Mouse (Mus musculus) urinary bladder, postnatal 14 days (tissue): ENCODE data around the gene Zfp523.

Experiments used
- DNase-seq: peaks from one replicate; pipeline ENCODE4 v3.0.0; 2021; ENCODE audit warnings: low spot score

Gene Zfp523

GRCm38 (mm10) chr17:28160361-28160760, 16.6 kb upstream of the Zfp523 start:
- no peak for DNase-seq

GRCm38 (mm10) chr17:28161310-28161881, 15.5 kb upstream of the Zfp523 start:
- DNase-seq, result no peak

DNA sequence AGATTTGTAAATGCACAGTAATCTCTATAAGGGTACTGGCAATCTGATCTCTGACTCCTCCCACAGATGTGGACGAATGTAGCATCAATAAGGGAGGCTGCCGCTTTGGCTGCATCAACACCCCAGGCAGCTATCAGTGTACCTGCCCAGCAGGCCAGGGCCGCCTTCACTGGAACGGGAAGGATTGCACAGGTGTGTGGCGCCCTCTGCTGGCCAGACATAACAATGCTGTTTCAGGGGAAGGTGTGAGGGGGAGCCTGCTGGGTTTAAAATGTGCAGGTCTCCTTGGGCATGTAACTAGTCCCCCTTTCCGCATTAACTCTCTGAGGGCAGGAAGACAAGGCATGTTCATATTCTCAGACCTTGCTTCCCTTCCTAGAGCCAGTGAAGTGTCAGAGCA, 13.3 kb upstream of the Zfp523 start:
- peak; percentile 80 for DNase-seq

DNA sequence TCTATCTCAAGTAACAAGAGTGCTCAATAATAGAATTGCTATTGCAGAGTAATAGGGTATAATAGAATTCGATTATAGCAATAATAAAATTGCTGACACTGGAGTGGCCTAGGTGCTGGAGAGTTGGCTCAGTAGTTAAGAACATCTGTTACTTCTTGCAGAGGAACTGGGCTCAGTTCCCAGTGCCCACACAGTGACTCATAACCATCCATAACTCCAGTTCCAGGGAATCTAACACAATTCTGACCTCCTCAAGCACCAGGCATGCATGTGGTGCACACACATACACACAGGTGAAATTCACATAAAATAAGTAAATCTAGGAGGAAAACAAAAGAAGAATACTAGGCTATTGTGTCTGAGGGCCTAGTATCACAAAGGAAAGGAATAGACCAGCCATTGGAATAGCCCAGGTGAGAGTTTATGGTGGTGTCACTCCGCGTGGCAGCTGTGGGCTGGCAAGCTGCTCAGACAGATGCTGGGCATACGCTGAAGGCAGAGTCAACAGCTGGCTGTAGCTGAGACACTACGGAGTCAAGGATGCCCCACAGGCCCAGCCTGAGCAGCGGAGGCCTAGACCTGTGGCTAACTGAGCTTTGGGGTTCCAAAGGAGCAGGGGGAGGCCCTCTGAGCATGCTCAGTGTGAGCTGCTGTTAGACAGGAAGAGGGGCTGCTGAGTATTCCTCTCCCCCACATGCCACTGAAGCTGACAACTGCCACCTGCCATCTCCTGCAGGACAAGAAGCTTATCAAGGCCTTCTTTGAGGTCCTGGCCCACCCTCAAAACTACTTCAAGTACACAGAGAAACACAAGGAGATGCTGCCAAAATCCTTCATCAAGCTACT, 6.2 kb upstream of the Zfp523 start:
- DNase-seq, result no peak

DNA sequence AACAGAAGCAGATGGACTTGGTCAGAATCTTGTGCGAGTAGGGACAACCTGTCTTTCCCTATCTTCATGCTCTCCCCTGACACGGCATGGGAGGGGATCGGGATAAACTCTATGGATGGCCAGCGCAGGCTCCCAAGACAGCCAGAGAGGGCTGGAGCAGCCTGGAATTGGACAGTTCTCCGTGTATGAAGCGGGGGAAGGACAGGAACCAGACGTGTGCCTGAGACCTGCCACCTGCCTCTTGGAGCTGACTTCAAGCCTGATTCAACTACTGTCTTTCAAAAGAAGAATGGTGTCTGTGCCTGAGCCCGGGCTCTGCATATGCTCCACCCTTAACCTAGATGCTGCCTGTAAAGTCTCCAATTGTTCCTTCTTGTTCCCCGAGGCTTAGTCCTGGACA, 4.2 kb upstream of the Zfp523 start:
- DNase-seq, result no peak

DNA sequence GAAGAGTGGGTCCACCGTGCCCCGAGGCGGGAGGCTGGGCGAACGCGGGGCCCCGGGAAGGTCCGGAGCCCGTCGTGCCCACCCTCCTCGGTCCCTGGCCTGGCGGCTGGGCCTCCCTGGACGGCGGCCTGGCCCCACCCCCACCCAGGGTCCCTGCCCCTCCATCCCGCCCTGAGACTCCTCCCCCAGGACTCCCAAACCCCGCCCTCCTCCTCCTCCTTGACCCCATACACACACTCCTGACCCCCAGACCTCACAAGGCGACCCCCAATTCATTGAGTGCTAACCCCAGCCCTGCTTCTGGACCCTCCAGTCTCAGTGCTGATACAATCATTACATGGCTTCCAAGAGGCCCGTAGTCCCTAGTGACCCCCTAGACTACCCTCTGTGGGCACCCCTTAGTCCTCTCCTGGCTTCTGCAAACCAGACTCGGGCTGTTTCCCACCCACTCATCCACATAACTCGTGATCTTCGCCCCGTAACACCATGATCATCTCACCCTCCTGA, 664 bp downstream of the Zfp523 start:
- DNase-seq, result peak; percentile 55

- DNase-seq, result no peak
Measured at GRCm38 (mm10) chr17:28180331-28180730, 3.4 kb downstream of the Zfp523 start.

DNA sequence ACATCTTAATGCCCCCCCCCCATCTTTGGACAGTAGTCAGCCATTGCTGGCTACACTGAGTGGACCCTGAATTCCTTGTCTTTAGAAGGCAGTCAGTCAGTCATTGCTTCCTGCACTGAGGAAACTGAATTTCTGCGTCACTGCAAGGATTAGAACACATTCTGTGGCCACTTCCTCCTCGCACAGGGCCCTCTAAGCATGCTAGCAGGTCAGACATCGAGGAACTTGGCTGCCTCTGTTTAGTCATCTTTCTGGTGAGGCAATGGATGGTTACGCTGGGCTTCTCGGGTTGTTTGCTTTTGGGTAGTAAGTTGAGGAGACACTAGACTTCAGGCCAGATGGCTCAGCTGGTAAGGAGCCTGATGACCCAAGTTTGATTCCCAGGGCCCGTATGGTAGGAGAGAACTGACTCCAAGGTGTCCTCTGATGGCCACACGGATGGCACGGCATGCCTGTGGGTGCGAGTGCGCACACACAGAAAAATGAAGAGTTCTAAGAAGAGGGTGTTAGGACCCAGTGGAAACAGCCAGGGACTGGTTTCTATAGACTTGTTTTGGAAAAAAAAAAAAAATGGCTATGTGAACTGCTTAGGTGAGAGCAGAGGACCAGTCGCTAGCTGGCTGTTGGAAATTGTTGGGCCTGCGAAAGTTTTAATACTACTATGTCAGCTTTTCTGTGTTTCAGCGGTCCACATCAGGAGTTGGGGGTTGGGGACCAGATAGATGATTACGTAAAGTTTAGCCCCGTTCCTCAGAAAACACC, 4.0 kb downstream of the Zfp523 start:
- no peak for DNase-seq

- DNase-seq, result no peak
Measured at GRCm38 (mm10) chr17:28184971-28185638, 8.2 kb downstream of the Zfp523 start.

DNA sequence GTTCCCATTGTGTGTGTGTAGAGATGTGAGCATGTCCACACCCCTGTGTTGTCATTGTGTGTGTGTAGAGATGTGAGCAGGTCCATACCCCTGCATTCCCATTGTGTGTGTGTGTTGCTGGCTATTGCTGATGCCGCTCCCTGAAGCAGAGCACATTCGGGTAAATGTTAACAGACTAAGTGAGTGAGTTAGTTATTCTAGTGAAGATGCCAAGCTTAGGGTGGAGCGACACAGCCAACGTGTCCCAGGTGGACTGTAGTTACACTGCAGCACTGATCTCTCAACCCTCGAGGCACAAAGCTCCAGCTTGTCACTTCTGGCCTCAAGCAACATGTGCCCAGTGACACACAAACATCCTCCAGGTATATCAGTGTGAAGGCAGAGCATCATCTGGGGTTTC, 11.4 kb downstream of the Zfp523 start:
- DNase-seq, result no peak

DNA sequence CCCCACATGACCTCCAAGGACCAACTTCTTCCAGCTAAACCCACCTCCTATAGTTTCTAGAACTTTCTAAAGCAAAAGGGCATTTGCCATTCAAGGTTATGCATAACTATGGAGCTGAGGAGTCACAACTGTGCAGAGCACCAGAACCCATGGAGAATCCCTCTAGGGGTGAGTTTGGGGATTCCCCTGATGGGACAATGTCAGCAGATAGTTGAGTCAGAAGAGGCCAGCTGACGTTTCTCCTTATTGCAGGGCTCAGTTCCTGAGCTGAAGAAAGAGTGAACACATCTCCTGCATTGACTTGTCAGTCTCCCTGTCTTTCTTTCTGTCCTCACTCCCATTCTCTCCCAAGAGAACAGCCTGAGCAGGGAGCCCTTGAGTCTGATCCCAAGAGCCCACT, 15.8 kb downstream of the Zfp523 start:
- no peak for DNase-seq

GRCm38 (mm10) chr17:28193559-28193958, 16.6 kb downstream of the Zfp523 start:
- DNase-seq, result no peak

DNA sequence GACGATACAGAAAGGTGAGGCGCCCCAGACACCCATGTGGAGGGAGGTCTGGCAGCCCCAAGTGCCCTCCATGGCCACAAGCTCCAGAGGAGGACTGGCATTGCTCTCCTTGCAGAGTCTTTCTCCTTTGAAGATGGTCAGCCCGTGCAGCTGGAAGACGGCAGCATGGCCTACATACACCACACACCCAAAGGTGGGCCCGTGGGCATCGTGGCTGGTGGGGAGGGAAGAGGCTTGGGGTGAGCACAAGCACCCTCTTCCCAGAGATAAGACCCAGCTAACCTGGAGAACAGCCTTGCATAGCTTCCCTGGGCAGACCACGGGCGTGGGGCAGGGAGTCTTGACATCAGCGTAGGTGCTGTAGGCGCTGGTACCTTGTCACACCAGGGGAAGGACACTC, 18.1 kb downstream of the Zfp523 start:
- no peak for DNase-seq

GRCm38 (mm10) chr17:28197646-28198045, 20.7 kb downstream of the Zfp523 start:
- no peak for DNase-seq

DNA sequence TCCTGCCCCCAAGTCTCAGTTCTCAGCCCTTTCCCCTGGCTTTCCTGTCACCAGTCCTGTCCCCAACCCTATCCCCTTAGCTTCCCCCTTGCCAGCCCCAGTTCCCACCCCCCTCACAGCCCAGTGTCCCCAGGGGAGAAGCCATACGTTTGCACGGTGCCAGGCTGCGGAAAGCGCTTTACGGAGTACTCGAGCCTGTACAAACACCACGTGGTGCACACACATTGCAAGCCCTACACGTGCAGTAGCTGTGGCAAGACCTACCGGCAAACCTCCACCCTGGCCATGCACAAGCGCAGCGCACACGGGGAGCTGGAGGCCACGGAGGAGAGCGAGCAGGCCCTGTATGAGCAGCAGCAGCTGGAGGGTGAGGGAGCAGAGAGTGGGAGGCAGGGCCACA, 25.1 kb downstream of the Zfp523 start:
- DNase-seq, result no peak

- DNase-seq, result peak; percentile 54
Measured at GRCm38 (mm10) chr17:28204052-28204720, 27.3 kb downstream of the Zfp523 start.

DNA sequence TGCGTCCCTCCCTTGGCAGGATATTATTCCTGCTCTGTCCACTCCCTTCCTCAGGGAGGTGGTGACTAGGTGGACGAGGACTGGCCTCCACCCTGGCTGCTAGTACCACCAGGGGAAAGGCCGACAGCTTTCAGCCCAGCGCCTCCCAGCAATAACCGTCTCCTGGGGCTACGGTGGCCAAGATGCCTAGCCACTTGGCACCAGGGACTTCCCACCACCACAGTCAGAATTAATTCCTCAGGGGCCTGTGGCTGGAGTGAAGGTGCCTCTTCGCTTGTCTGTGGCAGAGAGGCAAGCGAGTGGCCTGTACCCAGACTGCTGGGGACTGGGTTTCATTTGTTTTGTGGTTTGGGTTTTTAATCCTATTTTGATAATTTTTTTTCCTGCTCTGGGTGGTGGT, 28.5 kb downstream of the Zfp523 start:
- DNase-seq, result no peak

DNA sequence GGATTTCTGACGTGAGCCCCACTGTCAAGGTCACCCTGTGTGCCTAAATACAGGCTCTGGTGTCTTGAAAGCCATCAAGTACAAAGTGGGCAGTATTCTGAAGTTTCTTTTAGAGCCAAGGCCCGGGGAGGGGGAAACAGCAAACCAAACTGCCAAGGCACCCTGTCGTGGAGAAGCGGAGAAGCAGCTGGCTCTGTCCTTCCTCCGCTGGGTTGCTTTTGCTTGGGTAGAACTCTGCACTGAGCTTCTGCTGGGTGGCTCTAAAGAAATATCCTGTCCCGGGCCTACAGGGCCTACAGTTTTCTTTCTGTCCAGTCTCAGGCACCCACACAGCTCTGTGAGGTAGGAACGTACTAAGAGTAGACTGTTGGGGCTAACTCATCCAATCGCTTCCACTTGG, 30.2 kb downstream of the Zfp523 start:
- DNase-seq, result no peak

DNA sequence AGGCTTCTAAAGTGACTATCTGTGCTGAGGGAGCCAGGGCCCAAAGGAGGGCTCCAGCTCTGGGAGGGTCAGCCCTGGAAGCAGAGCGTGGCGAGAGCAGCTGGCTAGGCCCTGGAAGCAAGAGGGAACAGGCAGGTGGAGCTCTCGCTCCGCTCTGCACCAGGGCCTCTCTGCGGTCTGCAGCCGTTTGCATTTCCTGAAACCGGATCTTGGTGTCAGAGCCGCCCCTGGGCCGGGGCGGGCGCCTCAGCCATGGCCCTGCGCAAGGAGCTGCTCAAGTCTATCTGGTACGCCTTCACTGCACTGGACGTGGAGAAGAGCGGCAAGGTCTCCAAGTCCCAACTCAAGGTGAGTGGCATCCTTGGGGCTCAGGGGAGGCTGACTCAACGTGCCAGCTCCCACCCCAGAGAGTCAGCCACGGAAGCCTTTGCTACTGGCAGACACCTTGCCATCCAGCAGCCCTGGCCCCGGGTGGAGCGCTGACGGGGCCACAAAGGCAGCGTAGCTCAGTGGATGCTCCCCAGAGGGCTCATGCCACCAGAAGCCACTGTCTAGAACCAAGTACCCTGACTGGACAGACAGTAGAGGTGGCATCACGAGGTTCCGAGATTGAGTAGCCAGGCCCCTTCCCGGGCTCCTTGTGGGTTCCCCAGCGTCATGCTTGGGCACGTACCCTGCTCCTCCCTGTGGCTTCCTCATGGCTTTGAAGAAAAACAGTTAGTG, 30.8 kb downstream of the Zfp523 start, which contains the start of gene Def6:
Gene Def6, plus strand, starts transcription at position 188 of the 723 bp plus-strand sequence.
- peak; percentile 86 for DNase-seq

- DNase-seq, result no peak
Measured at GRCm38 (mm10) chr17:28208314-28208612, 31.3 kb downstream of the Zfp523 start.

DNA sequence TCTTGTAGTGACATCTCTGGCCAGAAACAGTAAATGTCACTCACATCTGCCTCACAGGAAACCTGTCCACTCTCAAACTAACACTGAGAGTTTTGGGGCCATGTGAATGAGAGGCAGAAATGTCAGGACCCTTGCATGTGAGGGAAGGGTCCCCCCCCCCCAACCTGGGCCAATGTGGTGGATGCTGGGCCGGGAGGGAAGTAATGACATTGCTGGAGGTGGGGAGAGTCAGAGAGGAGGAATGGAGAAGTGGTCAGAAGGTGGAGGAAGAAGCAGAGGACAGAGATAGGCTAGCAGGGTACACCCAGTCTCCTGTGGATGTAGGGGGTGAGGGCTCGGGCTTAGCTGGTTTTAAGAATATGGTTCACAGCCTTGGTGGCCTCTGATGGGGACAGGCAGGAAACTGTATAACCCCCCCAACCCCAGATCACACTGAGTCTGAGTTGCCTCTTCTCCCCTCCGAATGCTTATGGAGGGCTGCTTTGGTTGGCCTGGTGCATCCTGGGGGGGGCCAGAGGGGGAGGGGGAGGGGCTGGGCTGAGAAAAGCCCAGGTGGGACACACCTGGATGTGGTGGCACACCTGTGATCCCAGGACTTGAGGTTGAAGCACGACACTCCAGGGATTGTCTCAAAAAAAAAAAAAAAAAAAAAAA, 32.7 kb downstream of the Zfp523 start:
- no peak for DNase-seq
